Mouse (Mus musculus) embryonic fibroblast, embryonic 13.5 days (primary cell): ENCODE data around the gene Arrb1.

Source experiments
- CTCF ChIP-seq: IDR thresholded peaks from 2 replicates; pipeline ENCODE4 v1.5.1; 2011; ENCODE audit warnings: mild to moderate bottlenecking, control low read depth, low read length, moderate library complexity, borderline replicate concordance; ENCODE audit not compliant: insufficient read depth
- POLR2A ChIP-seq: IDR thresholded peaks from 2 replicates; pipeline ENCODE4 v1.6.1; 2011; ENCODE audit warnings: low read depth, mild to moderate bottlenecking, control low read depth, low read length, moderate library complexity

DNA sequence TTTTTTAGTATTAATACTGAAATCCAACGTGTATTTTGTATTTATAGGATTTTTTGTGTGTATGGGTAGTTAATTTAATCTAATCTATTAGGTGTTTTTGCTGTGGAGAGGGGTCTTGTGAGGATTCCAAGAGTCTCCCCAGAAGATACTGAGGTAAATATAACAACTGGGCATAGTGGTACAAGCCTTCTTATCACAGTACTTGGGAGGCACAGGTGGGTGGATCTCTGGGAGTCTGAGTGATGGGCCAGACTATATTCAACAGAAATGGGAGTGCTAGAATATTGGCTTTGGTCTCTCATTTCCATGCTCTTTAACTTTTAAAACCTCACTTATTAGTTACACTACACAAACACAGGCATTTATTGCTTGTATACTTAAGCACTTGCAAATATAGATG lies 34.1 kb upstream of the Arrb1 start:
- no peak for TF ChIP-seq POLR2A
- no peak for TF ChIP-seq CTCF
